Mouse (Mus musculus): ENCODE data around the gene Entpd3.
A peak's percentile ranks its signal among the peaks of the same experiment; 100 is the strongest.

Entpd3 gene

DNA sequence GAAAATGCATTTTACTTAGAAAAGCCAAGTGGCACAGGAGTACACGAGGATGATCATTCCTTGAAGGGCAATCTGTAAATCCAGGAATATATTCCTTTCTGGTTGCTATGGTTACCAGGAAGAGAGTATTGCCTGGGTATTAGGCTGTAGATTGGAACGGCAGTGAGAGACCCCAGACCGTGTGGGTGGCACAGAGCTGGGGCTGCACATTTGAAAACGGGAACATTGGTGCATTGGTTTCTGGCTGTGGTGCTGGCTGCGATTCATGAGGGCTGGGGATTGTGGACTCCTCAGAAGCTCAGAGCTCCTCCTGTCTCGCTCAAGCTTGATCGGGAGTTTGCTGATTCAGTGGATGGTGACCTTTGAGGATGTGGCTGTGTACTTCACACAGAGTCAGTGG, 40.2 kb downstream of the Entpd3 start:
- DNase-seq (ENCODE audit: low read depth, low spot score): no peak

DNA sequence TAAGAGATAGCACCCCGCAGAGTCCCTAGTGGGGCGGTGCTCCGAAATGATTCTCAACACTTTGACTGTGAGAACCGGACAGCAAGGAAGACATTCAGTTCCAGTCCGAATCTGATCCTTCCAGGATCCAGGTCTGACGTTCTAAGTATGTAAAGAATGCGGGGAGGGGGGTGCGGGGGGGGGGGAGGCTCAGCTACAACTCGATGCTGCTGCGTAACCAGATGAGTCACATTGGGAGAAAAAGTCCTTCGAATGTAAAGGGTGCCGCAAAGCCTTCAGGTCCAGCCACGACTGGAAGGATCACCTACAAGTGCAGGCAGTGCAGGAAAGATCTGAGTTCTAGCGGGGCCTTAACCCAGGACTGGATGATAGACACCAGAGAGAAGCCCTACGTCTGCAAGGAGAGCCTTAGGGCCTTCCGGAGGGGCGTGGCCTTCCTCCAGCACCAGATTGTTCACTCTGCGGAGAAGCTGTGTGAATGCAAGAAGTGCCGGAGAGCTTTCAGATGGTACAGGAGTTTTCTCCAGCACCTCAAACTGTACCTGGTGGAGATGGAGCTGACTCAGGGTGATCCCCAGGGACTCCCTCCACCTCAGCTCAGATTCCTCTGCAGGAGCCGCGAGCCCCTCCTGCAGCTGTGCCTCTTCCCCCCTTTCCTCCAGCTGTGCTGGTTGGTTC, 42.5 kb downstream of the Entpd3 start:
- peak; percentile 83 for DNase-seq (ENCODE audit: low read depth, low spot score)

- peak; percentile 96 for DNase-seq (ENCODE audit: low read depth, low spot score)
These were observed 43.1 kb downstream of the Entpd3 start for GRCm38 (mm10) chr9:120582619-120583308.

- DNase-seq (ENCODE audit: low read depth, low spot score): peak; percentile 54
These were observed 43.7 kb downstream of the Entpd3 start for GRCm38 (mm10) chr9:120583314-120583713.

GRCm38 (mm10) chr9:120586546-120586945, 46.9 kb downstream of the Entpd3 start:
- DNase-seq (ENCODE audit: low read depth, low spot score): peak; percentile 91

DNA sequence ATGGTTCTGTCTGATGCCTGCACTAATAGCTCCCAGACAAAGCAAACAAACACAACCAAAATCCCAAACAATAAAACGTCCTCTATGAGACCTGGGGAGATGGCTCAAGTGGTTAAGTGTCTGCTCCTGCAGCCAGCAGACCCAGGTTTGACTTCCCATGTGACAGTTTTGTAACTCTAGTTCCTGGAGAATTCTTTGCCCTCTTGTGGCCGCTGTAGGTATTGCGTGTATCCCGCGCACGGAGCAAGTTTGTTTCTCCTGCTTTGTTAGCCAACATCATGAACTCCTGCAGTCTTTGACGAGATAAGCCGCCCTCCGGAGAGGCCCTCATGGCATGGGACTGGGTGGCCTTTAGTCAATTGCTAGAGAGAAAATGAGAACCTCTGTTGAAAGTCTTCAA, 51.9 kb downstream of the Entpd3 start:
- peak; percentile 82 for DNase-seq (ENCODE audit: low read depth, low spot score)

DNA sequence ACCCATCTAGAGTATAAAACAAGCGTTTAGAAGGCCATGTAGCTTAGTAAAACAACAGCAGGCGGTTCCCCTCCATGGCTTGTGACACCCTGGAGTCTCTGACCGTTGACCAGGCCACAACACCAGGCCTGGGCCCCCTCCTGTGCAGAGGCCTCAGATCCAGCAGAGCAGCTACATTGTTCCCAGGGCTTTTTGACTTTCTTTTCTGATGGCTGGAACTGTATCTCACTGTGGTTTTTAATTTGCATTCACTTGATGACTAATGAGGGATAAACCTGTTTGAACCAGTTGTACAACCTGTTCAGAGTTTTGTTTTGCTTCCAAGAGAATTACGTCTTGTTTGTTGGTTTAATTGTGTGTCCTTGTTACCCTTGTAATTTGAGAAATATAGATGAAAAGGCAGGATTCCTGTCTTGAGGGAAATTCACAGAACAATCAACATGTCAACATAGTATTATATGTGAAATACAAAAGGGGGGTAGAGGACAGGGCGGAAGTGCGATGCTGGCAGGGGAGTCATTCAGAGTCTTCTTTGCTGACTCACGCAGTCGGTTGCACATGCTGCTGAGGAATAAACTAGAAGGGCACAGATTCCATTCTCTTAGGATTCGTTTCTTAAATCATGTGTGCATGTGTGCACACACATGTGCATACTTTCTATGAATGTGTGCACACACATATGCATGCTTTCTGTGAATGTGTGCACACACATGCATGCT, 53.9 kb downstream of the Entpd3 start:
- no peak for DNase-seq (ENCODE audit: low read depth, low spot score)

DNA sequence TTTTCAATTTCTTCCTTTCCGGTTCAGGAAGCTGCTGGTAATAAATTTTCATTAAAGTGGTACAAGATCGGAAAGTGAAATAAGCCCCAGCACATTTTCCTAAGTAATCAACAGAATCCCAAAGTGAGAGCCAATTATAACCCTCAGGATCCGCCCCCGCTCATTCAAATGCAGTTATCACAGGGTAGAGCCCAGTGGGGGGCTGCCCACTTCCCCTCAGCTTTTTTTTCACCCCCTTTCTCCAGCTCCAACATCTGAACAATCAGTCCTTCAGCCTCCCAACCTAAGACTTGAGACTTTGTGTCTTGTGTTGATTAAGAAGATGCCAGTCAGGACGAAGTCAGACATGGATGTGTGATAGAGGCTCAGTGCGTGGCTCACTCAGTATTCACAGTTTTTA, 55.2 kb downstream of the Entpd3 start:
- no peak for DNase-seq (ENCODE audit: low read depth, low spot score)

- no peak for DNase-seq (ENCODE audit: low read depth, low spot score)
These were observed 55.7 kb downstream of the Entpd3 start for GRCm38 (mm10) chr9:120595306-120595705.

DNA sequence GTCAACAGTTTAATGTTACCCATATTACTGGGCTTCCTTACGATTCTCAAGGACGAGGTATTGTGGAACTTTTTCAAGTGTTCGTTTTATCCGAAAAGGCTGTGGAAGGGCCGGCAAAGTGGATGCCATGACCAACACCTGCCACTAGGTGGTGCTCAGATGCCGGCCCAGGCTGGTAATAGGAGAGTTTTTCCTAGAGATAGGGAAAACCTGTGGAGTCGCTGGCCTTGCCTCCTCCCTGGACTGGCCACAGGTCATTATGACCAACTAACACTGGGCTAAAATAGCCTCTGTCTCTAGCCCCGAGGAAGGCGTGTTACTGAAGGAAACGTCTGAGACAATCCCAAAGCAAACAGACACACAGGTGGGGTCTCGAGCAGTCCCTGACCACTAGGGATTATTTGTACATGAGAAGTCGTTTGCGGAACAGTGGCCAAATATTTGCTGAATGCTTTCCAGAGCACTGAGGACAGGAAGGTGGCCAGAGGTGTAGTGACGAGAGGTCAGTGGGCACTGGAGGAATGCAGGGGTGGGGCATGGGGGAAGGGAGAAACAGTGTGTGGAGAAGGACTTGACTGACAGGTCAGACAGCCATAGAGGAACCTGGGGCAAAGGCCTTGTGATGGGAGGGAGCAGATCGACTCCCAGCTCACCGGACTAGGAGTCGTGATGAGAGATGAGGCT, 62.0 kb downstream of the Entpd3 start:
- DNase-seq (ENCODE audit: low read depth, low spot score): peak; percentile 77

DNA sequence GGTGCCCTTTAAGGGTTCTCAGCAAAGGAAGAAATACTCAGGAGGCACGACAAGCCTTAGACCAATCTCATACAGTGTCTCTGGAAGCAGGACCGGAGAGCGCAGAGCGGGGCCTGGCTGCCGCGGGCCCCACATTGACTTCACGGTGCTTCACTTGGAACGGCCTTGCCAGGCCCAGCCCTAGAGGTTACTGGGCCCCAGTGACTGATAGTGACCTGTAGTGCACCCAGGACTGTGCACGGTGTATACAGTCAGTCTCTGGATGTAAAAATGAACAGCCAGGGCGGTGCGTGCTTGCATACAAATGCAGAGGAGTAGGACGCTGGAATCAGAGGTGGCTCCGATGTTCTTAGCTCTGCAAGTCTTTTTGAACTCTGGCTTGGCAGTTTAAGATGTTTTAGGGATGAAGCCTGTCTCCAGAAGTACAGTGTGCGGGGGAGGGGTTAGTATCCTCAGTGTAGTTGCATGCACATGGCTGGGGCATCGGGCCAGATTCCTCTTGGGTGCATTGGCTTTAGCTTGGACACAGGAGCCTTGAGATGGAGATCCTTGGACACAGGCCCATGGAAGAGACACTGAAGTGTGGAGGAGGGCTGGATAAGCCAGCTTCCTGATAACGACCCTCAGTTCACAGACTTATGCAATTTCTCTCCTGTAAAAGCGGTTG, 62.7 kb downstream of the Entpd3 start:
- DNase-seq (ENCODE audit: low read depth, low spot score): no peak

- DNase-seq (ENCODE audit: low read depth, low spot score): peak; percentile 80
These were observed 63.4 kb downstream of the Entpd3 start for GRCm38 (mm10) chr9:120602839-120603511.

- no peak for DNase-seq (ENCODE audit: low read depth, low spot score)
These were observed 63.9 kb downstream of the Entpd3 start for GRCm38 (mm10) chr9:120603512-120603908.

DNA sequence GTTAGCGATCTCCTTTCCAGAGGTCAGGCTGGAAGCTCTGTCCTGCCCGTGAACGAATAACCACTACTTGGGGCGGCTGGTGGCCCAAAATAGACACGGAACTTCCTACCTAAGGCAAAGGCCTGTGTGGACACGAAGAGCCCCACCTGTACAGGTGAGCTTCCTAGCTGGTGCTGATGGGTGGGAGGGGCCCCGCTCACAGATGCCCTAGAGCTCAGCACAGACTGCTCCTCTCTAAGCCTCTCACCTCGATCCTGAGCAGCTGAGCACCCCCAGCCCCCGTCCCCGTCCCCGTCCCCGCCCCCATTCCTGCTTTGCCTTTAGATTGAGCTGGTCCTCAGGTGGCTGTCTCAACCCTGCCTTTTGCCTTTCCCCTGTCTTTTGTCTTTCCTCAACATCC, 64.3 kb downstream of the Entpd3 start:
- no peak for DNase-seq (ENCODE audit: low read depth, low spot score)

DNA sequence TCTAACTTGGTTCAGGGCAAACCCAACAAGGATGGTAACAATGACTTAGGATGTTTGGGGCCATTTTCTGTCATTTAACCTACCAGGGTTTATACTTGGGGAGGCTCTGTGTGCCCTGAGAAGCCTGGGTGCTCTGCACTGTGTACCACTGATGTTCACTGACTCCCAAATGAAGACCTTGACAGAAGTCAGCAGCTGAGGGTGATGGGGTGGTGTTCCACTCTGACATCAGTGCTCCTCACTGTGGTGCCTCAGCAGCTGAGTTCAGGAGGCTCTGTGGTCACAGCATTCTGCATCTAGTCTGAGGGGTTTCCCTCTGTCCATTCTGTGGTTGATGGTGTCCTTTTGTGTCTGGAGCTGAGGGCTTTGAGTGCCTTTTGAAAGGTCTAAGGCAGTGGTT, 71.4 kb downstream of the Entpd3 start:
- no peak for DNase-seq (ENCODE audit: low read depth, low spot score)

- no peak for DNase-seq (ENCODE audit: low read depth, low spot score)
These were observed 74.4 kb downstream of the Entpd3 start for GRCm38 (mm10) chr9:120614059-120614458.
